Mouse (Mus musculus) spleen, embryonic (tissue): ENCODE measurements around the gene Ddx46.

Source experiments
- CTCF ChIA-PET: fragments of 350-600 bp; sonication (Branson Sonifier 250); formaldehyde crosslinking; loops from one replicate; lab custom pipeline; 2022; lab: Charles Lee

The Ddx46 gene

GRCm38 (mm10) chr13:55715908-55716510 lies 81.2 kb downstream of the Ddx46 start:
- CTCF ChIA-PET: no interaction called here

GRCm38 (mm10) chr13:55721516-55721915 lies 86.7 kb downstream of the Ddx46 start:
- CTCF ChIA-PET: interaction anchor here (0.6 kb wide), 1 partner anchor 612 kb away, joined by 3 read pairs; no protein-coding TSS in a partner anchor

GRCm38 (mm10) chr13:55721995-55722394 lies 87.2 kb downstream of the Ddx46 start:
- CTCF ChIA-PET: interaction anchor here (0.6 kb wide), 1 partner anchor 613 kb away, joined by 3 read pairs; no protein-coding TSS in a partner anchor

- CTCF ChIA-PET: no interaction called here
Observed at GRCm38 (mm10) chr13:55726598-55727119, 91.8 kb downstream of the Ddx46 start.

- CTCF ChIA-PET: interaction anchor here (0.6 kb wide), 1 partner anchor 41 kb away, joined by 6 read pairs; no protein-coding TSS in a partner anchor
Observed at GRCm38 (mm10) chr13:55727120-55727838, 92.5 kb downstream of the Ddx46 start, which contains the start of gene Pcbd2. Gene Pcbd2, plus strand, starts transcription at chr13:55727368.

GRCm38 (mm10) chr13:55727839-55728238 lies 93.0 kb downstream of the Ddx46 start:
- CTCF ChIA-PET: interaction anchor here (0.6 kb wide), 1 partner anchor 41 kb away, joined by 6 read pairs; no protein-coding TSS in a partner anchor

GRCm38 (mm10) chr13:55730716-55731115 lies 95.9 kb downstream of the Ddx46 start:
- CTCF ChIA-PET: no interaction called here
